Mouse (Mus musculus) layer of hippocampus, postnatal 25 days (tissue): ENCODE measurements around the gene Fundc1. TPM values are rescaled to one million over a fixed set of nuclear protein-coding genes. Genes with fewer than 3 reads are reported as not detected.
"Not testable (repeated sequence)": the region's sequence is repeated elsewhere in the genome, so short reads cannot be mapped to it uniquely, and the experiment has no call there.

Experiments
- DNase-seq, 2 experiments: peaks; one replicate each; pipeline ENCODE4 v3.0.0; 2022; ENCODE audit warnings: mixed read lengths in 2 of 2, low spot score in 1 of 2; ENCODE audit errors: extremely low spot score in 1 of 2
- total RNA-seq, 2 experiments: library from RNA; stranded (reverse); gene quantifications; 2 replicates each; pipeline ENCODE4 v1.2.3; 2021

Gene Fundc1
- 10 to 100 TPM; 40.5 to 44.1 TPM for total RNA-seq

GRCm38 (mm10) chrX:17571621-17572459 lies at the start of gene Fundc1:
Gene Fundc1 (minus strand): TSS chrX:17572325.
- DNase-seq: peak; percentile 80 to 84

DNA sequence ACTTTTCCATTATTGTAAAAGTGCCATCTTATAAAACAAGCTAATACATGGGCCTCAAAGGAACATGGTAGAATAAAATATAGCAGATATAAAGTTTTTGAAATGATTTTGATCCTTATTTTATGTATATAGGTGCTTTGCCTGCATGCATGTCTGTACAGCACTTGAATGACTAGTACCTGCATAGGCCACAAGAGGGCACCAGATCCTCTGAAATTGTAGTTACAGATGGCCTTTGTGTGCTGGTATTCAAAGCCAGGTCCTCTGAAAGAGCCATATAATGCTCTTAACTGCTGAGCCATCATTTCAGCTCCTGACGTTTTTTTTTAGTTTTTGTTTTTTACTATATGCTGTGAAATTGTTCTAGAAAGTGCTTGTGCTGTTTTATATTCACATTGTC lies 39.1 kb upstream of the Fundc1 start:
- DNase-seq: no peak

DNA sequence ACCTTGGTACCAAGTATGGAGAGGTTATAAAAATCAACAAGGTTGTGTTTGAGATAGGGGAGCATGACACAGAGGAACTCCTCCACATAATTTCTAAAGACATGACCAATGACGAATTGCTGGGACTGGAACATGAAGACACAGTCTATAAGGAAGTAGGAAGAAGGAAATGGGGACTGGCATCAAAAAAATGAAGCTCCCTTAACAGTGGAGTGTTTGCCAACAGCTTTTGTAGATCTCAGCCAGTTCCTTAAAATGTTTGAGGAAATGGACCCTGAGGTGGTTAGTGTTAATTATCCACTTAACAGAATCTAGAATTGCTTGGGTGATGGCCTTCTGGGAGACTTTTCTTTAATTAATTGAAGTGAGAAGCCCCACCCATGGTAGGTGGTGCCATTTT lies 36.6 kb upstream of the Fundc1 start:
- DNase-seq: no peak

DNA sequence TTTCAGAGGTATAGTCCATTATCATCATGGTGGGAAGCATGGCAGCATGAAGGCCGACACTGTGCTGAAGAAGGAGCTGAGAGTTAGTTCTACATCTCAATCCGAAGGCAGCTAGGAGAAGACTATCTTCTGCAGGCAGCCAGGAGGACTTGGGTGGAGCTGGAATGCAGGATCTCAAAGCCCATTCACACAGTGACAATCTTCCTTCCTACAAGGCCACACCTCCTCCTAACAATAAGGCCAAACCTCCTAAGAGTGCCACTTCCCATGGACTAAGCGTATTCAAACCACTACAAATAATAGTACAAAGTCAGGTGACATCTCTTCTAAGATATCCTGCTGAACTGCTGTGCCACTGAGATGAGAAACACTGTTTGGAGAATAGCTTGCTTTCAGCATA lies 35.5 kb upstream of the Fundc1 start:
- no peak for DNase-seq

GRCm38 (mm10) chrX:17593331-17593730 lies 21.2 kb upstream of the Fundc1 start:
- DNase-seq: no peak

DNA sequence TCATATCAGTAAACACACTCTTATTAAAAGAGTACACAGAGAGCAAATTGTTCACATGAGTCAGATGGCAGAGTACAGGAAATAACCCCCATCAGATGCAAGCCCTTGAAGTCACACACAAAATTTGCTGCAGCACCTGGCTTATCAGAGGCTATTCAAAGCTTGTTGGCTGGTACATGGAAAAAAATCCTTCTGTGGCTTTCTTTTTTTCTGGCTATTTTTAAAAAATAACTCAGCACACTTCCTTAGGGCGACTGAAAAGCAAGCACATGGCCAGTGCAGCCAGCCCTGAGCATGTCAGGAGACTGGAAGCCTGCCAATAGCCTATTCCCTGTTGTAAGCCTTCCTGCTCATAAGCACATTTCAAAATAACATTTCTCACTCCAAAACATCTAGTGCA lies 18.6 kb upstream of the Fundc1 start:
- no peak for DNase-seq

GRCm38 (mm10) chrX:17571271-17571620 lies 879 bp downstream of the Fundc1 start:
- DNase-seq: no peak

DNA sequence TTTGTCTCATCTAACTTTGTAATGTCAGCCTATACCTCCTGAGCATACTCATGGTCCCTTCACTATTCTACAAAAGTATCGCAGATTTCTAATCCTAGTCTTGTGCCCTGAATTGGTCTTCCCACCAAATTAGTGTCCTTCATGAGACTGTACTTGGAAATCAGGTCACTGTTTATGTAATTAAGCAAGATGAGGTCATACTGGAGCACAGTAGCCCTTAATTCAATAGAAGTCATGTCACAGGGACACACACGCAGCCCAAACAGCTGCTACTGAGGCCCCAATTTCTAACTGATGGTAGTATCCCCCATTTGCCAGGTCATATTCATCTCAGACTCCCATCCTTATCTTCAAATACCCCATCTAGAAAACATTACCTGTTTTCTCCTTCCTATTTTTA lies 3.5 kb downstream of the Fundc1 start:
- no peak for DNase-seq

DNA sequence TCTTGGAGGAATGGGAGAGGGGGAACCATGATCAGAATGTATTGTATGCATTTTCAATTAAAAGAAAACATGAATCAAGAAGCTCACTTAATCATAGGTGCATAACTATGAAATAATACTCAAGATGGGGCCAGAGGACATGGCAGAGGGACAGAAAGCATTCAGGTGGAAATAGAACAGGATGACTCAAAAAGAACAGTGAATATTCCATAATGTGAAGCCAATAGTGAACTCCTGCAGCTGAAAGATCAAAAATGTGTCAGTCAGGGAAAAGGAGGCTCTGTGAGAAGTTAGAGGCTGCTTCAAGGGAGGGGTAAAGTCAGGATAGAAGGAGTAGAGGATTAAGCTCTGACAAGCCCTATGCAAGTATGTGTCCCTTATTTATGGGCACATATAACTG lies 6.4 kb downstream of the Fundc1 start:
- DNase-seq: no peak

DNA sequence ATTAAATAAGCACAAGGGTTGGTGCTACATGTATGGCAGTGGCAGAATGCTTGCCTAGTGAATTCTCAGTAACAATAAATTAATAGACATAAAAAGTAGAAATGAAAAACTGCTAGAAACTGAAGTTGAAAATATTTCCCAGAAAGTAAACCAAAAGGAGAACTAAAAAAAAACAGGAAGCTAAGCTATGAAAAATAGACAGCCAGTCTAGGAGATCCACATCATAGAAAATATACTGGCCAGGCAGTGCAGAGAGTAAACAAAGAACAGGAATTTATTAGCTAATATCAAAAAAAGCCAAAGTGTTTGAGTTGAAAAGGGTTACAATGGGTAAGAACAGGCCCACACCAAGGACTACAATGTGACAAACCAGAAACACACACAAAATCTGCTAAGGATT lies 7.4 kb downstream of the Fundc1 start:
- no peak for DNase-seq

DNA sequence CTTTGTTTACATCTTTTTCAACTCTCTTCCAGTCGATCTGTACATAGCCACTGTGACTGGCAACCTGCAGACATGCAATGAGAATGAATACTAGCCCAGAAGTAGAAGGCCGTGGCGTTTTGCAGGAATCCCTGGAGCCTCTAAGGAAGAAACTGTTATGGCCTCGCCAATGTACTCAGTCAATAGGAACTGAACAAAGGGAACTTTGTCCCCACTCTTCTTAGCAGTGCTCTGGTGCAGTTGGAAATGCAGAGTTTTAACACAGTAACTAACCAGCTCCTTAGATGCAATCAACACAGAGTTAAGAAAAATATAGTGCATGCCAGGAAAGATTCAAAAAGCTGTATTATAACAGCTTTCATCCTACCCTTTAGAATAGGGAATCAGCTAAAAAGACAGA lies 13.4 kb downstream of the Fundc1 start:
- no peak for DNase-seq

DNA sequence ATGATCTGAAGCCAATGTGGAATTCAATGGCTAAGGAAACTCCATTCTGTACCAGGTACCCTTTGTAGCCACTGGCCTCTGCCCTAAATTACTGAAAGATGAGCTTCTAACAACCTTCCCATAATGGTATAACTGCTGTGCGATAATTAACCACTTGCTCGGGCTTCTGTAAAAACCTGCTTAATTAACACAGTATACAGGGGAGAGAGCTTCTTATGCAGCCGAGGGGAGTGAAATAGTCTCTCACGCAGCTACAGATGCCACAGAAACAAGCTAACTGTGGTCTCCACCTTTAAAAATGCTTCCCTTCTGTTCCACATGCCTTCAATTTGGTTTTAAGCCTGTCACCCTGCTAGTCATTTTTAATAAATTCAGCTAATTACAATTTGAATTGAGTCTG lies 17.6 kb downstream of the Fundc1 start:
- DNase-seq: no peak

GRCm38 (mm10) chrX:17551586-17551985 lies 20.5 kb downstream of the Fundc1 start:
- not testable (repeated sequence) for DNase-seq

GRCm38 (mm10) chrX:17547143-17547806 lies 24.9 kb downstream of the Fundc1 start:
- no peak for DNase-seq

DNA sequence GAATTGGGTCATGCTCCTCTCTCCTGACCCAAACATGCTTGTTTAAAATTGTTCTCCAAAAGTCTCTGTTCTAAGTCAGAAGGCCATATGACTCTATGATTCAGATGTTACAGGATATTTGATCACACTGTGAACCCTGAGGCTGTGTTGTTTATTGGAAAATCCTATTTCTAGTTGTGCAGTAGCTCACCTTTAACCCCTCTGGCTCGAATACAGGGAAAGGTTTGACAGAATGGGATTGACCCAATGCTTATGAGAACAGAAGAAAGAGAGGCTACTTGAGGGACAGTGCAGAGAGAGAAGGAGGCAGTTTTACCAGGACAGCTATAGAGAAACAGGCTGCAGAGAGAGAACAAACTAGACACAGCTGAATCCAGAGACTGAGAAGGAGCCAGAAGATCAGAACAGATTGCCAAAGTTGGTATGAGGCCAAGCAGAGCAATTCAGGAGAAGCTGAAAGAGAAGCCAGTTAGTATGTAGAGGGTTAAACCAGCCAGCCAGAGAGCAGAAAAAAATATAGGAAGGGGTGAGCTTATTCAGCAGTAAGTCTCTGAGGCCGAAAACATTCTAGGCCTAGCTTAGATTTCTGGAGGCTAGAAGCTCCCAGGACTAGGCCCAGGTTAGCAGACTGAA lies 27.1 kb downstream of the Fundc1 start:
- DNase-seq: no peak

- no peak for DNase-seq
Observed at GRCm38 (mm10) chrX:17537701-17538100, 34.4 kb downstream of the Fundc1 start.

GRCm38 (mm10) chrX:17527008-17527407 lies 45.1 kb downstream of the Fundc1 start:
- DNase-seq: no peak

- no peak for DNase-seq
Observed at GRCm38 (mm10) chrX:17521221-17521716, 50.9 kb downstream of the Fundc1 start.

DNA sequence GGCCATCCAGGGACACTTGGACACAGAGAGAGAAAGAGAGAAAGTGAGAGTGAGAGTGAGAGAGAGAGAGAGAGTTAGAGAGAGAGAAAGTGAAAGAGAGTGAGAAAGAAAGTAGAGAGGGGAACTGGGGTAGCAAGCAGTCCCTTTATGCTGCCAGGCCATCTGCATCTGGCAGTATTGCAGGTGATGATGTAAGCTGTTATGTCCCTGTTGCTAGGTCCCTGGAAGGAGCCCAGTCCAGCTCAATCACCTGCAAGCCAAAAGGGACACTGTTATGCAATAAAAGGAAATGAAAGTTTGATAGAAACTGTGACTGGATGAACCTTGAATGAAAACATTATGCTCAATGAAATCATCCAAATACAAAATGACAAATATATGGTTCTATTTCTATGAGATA lies 52.0 kb downstream of the Fundc1 start:
- no peak for DNase-seq

- no peak for DNase-seq
Observed at GRCm38 (mm10) chrX:17514012-17514411, 58.1 kb downstream of the Fundc1 start.

- no peak for DNase-seq
Observed at GRCm38 (mm10) chrX:17512021-17512602, 60.0 kb downstream of the Fundc1 start.
